Mouse (Mus musculus): ENCODE data around the gene Nfia.
A peak's percentile ranks its signal among the peaks of the same experiment; 100 is the strongest.

Nfia gene

GRCm38 (mm10) chr4:98104161-98104560 is 331.6 kb downstream of the Nfia start:
- peak; percentile 96 for DNase-seq (ENCODE audit: low read depth)

GRCm38 (mm10) chr4:98104911-98105702 is 332.6 kb downstream of the Nfia start:
- no peak for DNase-seq (ENCODE audit: low read depth)

- DNase-seq (ENCODE audit: low read depth): no peak
Measured at GRCm38 (mm10) chr4:98105971-98106370, 333.4 kb downstream of the Nfia start.

DNA sequence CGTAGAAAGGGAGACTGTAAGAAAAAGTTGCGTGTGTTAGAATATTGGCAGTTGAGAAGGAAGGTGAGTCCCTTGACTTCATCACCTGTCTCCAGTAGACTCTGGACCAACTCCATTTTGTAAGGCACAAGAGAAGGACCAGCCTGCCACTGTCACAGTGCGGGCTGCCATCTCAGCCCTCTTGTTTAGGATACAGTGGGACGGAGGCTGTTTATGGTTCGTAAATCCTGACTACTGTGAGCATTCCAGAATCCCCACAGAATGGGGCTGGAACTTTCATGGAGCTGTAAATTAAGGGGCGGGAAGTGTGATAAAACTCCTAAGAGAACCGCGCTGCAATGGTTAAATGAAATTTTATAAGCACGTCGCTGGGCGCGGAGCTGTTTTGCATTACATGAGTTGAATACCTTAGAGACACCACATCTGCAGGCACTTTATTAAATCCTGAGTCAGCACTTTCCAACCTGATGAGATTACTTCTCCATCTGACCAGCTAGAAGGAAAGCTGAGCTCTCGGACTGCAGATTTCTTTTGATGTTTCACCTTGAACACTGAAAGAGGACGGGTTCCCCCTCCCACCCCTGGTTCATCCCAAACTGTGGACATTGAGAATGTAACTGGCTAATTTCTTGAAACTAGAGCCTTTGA is 334.0 kb downstream of the Nfia start:
- no peak for DNase-seq (ENCODE audit: low read depth)

GRCm38 (mm10) chr4:98107093-98107453 is 334.5 kb downstream of the Nfia start:
- no peak for DNase-seq (ENCODE audit: low read depth)

DNA sequence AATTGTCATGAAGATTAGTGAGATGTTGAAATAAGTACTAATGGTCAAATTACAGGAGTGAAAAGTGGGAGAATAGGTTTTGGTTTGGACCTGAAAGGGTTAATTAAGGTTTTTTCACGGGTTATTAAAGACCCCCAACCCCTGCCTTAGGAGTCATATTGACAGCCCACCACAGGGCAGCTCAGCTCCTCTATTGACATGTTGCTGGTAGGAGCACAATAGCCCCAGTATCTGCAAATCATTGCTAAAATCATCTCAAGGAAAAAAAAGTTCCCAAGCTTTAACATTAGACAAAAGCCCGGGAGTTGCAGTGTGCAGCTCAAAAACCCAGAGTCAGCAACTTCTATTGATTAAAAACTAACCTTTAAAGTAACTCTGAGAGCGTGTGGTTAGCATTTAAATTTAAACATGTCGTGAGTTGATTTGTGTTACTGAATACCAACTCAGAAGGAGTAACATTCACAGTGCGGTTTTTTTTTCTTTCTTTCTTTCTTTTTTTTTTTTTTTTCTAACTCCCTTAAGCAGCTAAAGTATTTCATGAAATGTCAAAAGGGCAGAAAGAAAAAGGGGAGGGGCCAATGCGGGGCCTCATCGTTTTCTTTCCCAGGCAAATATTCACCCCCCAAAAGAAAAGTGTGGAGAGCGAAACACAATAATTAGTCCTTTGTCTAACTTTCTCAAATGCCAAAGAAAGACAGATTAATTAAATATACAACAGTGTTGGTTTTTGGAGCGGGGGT is 335.6 kb downstream of the Nfia start:
- no peak for DNase-seq (ENCODE audit: low read depth)

- no peak for DNase-seq (ENCODE audit: low read depth)
Measured at GRCm38 (mm10) chr4:98108676-98109016, 336.1 kb downstream of the Nfia start.

DNA sequence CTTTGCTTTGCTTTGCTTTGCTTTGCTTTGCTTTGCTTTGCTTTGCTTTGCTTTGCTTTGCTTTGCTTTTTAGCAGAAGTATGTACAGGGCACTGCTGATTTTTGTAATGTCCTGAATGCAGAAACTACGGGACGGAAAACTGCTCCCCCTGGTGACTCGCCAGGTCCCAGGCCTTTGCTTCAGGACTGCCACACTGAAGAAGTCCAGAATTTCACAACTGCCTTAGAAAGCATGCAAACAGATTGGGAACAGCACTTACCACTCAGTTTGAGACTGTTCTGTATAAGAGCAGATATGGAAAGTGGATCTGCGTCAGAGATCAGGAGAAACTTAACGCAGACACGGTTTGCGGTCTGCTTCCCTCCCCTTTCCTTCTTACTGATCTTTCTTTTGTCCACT is 336.5 kb downstream of the Nfia start:
- DNase-seq (ENCODE audit: low read depth): peak; percentile 67

- no peak for DNase-seq (ENCODE audit: low read depth)
Measured at GRCm38 (mm10) chr4:98109911-98110310, 337.4 kb downstream of the Nfia start.

DNA sequence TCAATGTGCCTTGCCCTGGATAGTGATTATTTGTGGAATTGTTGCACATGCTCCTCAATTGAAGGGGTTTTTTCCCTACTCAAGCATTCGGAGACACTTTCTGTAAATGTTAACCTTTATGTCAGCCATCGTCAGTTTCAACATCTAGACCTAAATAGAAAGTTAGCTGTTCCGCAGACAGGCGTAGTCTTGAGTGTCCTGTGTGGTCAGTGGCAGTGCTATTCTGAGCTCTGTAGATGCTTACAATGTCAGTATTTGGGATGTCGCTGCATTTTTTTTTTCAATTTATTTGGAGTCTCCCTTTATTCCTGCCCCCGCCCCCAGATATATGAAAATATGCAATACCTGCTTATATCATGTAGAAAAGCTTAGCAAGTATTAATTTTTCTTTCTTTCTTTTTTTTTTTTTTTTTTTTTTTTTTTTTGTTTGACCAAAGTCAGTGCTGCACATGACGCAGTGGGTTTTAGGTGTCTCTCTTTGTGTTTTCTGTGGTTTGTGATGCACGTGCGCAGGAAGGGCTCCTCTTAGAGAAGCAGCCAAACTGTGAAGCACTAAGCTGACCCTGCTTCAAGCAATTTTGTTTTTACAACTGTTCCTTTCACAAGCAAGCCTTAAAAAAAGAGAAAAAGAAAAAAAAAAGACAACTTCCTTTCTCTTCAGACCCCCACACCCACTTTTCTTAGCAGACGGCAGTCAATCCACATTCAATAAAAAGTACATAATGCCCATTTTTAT is 340.9 kb downstream of the Nfia start:
- DNase-seq (ENCODE audit: low read depth): no peak

- DNase-seq (ENCODE audit: low read depth): no peak
Measured at GRCm38 (mm10) chr4:98114966-98115365, 342.4 kb downstream of the Nfia start.

DNA sequence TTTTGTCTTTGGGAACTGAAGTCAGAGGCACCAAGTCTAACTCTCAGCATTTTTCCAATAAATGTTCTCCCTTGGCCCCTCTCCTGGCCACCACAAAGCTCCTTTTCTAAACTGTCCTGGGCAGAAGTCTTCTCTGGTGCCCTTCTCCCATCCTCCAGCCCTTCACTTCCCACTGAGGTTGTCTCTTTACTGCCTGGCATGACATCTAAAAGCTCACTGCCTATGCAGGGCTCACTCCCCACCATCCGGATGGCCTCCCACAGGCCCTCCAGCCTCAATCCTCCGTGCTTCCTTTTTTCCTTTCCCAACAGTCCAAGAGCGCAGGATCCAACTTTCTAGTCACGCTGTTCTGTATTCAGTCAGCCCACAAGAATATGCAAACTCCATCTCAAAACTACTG is 342.9 kb downstream of the Nfia start:
- DNase-seq (ENCODE audit: low read depth): no peak

DNA sequence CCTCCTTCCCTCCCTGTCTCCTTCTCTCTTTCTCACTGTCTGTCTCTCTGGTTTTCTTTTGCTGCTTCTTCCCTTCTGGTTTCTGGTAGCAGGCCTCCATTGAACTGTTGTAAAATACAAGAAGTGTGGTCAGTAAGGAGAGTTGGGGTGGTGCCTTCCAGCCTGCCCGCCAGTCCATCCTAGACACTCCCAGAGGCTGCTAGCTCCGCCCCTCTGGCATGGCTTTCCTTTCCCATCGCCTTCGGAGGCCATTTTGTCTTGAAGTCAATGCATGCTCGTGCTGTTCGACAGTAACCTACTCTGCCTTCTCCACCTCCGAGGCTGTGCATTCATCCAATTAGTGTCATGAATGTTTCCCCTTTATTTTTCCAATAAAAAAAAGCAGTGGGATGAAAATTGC is 343.5 kb downstream of the Nfia start:
- no peak for DNase-seq (ENCODE audit: low read depth)

DNA sequence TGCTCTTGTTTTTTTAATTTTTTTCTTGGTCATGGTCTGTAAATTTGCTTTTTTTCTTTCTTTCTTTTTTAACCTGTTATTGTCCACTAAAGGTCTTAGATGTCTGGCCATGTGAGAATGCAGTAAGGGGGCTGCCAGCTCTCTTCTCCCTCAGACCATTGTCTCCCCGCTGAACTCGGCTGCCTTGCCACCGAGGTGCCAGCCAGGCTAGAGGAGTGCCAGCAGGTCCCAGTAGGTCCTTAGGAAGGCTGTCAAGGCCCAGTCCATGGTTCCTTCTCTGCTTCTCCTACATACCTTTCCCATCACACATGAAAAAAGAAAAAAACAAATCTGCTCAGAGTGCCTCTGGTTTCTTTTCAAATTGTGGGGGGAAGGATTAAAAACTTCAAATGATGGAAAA is 345.6 kb downstream of the Nfia start:
- DNase-seq (ENCODE audit: low read depth): no peak

GRCm38 (mm10) chr4:98118761-98119675 is 346.5 kb downstream of the Nfia start:
- no peak for DNase-seq (ENCODE audit: low read depth)

DNA sequence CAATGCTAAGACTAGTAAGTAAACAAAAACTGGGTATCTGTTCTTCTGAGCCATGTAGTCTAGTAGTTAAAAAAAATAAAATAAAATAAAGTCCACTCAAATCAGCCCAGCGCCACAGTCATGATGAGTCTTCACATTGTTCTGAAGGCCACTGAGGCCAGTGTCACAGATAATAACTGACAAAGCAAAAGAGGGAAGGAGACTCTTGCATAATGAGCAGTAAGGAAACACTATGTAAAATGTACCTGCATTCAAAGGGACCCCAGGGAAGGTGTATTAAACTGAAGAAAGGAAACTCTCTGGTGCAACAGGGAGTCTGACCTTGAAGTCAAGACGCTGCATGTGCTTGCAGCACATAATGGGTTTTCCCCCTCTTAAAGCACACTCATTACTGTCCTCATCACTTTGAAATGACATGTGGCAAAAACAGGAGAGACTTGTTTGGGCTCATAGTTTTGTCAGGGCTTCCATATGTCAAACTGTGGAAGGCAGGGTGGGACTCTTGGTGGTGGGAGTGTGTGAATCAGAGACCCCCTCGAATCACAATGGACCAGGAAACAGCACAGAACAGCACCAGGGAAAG is 347.5 kb downstream of the Nfia start:
- no peak for DNase-seq (ENCODE audit: low read depth)

- DNase-seq (ENCODE audit: low read depth): no peak
Measured at GRCm38 (mm10) chr4:98120706-98121340, 348.3 kb downstream of the Nfia start.

- no peak for DNase-seq (ENCODE audit: low read depth)
Measured at GRCm38 (mm10) chr4:98126003-98126677, 353.6 kb downstream of the Nfia start.

- no peak for DNase-seq (ENCODE audit: low read depth)
Measured at GRCm38 (mm10) chr4:98130798-98131197, 358.3 kb downstream of the Nfia start.

GRCm38 (mm10) chr4:98134027-98134426 is 361.5 kb downstream of the Nfia start:
- DNase-seq (ENCODE audit: low read depth): no peak

Measured in fibroblast of lung, adult 2 months (primary cell).